In genomic region chr3:30864640-30865039, GRCm38 (mm10) we compare ENCODE assay signal across 16 mouse cellular contexts. TPM values are rescaled to one million over a fixed set of nuclear protein-coding genes. Genes with fewer than 3 reads are reported as not detected.
A peak's percentile ranks its signal among the peaks of the same experiment; 100 is the strongest.
DNase-seq lines count a peak whose midpoint lies in the region; ATAC-seq and TF ChIP-seq lines count a peak whose summit lies in the region.
"Had no signal": no experiment of that assay in that cellular context is flagged by ENCODE, and none has a peak within 500 bp of the region (broad histone marks: within the 10 kb centered on the region; RNA-seq: fewer than 3 reads in every experiment).

No protein-coding gene starts in this region.

- TF ChIP-seq CTCF in spleen, adult 2 months (IDR thresholded peaks at IDR 0.05; ENCODE audit: extremely low read depth, insufficient read depth, insufficient read length, insufficient replicate concordance), result no peak

- no peak overlapping the region for H3K27ac ChIP-seq in heart, embryonic 12.5 days (ENCODE audit: poor library complexity, severe bottlenecking)
- H3K27ac ChIP-seq in spleen, adult 2 months (ENCODE audit: insufficient read depth, low read length), result peak overlapping the region; percentile 51
- H3K27ac ChIP-seq: heart, embryonic 13.5 days; hindbrain, embryonic 14.5 days; neural tube, embryonic 15.5 days; stomach, embryonic 15.5 days had no signal

- no peaks in the 10 kb centered on the region for H3K9me3 ChIP-seq in heart, embryonic 12.5 days (replicated peaks)
- H3K9me3 ChIP-seq: heart, embryonic 13.5 days; neural tube, embryonic 15.5 days; stomach, embryonic 15.5 days had no signal

- H3K27me3 ChIP-seq in heart, embryonic 12.5 days (replicated peaks), result no peaks in the 10 kb centered on the region
- H3K27me3 ChIP-seq in spleen, adult 2 months (ENCODE audit: control insufficient read depth, insufficient read depth, low read length), result no peaks in the 10 kb centered on the region
- H3K27me3 ChIP-seq in splenic B cell, adult 2 months (ENCODE audit: control insufficient read depth, insufficient read depth, low read length, poor library complexity, severe bottlenecking), result no peaks in the 10 kb centered on the region
- H3K27me3 ChIP-seq: heart, embryonic 13.5 days; neural tube, embryonic 15.5 days; Patski; stomach, embryonic 15.5 days had no signal

- H3K4me3 ChIP-seq in heart, embryonic 12.5 days, result no peak overlapping the region
- no peak overlapping the region for H3K4me3 ChIP-seq in spleen, adult 2 months (ENCODE audit: extremely low read depth, insufficient read depth, insufficient read length)
- H3K4me3 ChIP-seq: heart, embryonic 13.5 days; neural tube, embryonic 15.5 days; stomach, embryonic 15.5 days had no signal

- no peak overlapping the region for H3K9ac ChIP-seq in heart, embryonic 12.5 days
- H3K9ac ChIP-seq: heart, embryonic 13.5 days; hindbrain, embryonic 14.5 days; neural tube, embryonic 15.5 days; stomach, embryonic 15.5 days had no signal

- peak; percentile 22 to 65 for DNase-seq in heart, adult 9 months (ENCODE audit: low spot score in 2 of 2)
- no peak for DNase-seq in spleen, adult 2 months (ENCODE audit: low read depth in 1 of 2, low spot score in 2 of 2)
- DNase-seq in spleen, adult 18-20 months, result no peak
- DNase-seq in splenic B cell, adult 2 months (ENCODE audit: low read depth, low spot score), result peak; percentile 48
- DNase-seq in urinary bladder, postnatal 10 days (ENCODE audit: low spot score), result no peak
- DNase-seq in cerebellum, adult 8-10 months, result no peak
- DNase-seq: cerebellum, adult 9-10 months; kidney, adult 18-20 months; midbrain, embryonic 14.5 days had no signal

- no peak for TF ChIP-seq POLR2A in spleen, adult 2 months (IDR thresholded peaks at IDR 0.05; ENCODE audit: low read depth, low read length)

- no peak for ATAC-seq in heart, embryonic 12.5 days (ENCODE audit: insufficient number of reproducible peaks, low FRiP score)
- ATAC-seq in hematopoietic stem cell, adult 5-6 weeks (replicated peaks in 1 of 2; ENCODE audit: insufficient read depth in 1 of 2, low FRiP score in 2 of 2, low TSS enrichment in 1 of 2, low read depth in 1 of 2, poor library complexity in 2 of 2, severe bottlenecking in 2 of 2), result peak; percentile 82 to 84
- ATAC-seq: Patski had no signal

- H3K4me2 ChIP-seq in heart, embryonic 12.5 days, result no peak overlapping the region
- H3K4me2 ChIP-seq: heart, embryonic 13.5 days; hindbrain, embryonic 14.5 days; neural tube, embryonic 15.5 days; stomach, embryonic 15.5 days had no signal

- 82% methylated on average over 1 of the region's 1 CpGs for WGBS in heart, embryonic 12.5 days
- WGBS in spleen, adult 2 months, result 15% methylated on average over 1 of the region's 1 CpGs

- no peaks in the 10 kb centered on the region for H3K36me3 ChIP-seq in heart, embryonic 12.5 days
- H3K36me3 ChIP-seq in spleen, adult 2 months (ENCODE audit: control insufficient read depth, insufficient read depth, low read length), result no peaks in the 10 kb centered on the region
- no peaks in the 10 kb centered on the region for H3K36me3 ChIP-seq in splenic B cell, adult 2 months (ENCODE audit: control insufficient read depth, insufficient read depth, low read length, poor library complexity, severe bottlenecking)
- H3K36me3 ChIP-seq: heart, embryonic 13.5 days; neural tube, embryonic 15.5 days; stomach, embryonic 15.5 days had no signal

- H3K4me1 ChIP-seq in heart, embryonic 12.5 days (replicated peaks), result no peaks in the 10 kb centered on the region
- peaks cover 3% of the 10 kb centered on the region; the same call in 1 of the 2 replicates for H3K4me1 ChIP-seq in spleen, adult 2 months (ENCODE audit: control insufficient read depth, insufficient read depth, insufficient read length)
- H3K4me1 ChIP-seq: heart, embryonic 13.5 days; neural tube, embryonic 15.5 days; stomach, embryonic 15.5 days had no signal

RNA-seq across cellular contexts. Expression of gene Gpr160, which starts 8.9 kb away (rescaled TPM):
- 0.68 and 0.95 TPM in 2 replicates for polyA plus RNA-seq in heart, embryonic 12.5 days (2016; fragmentation: Nextera tagmentation; extraction: Ambion mirVana)
- polyA plus RNA-seq in spleen, adult 2 months (2012; rRNA removed), result 3.5 and 3.8 TPM in 2 replicates
- 21.1 and 21.6 TPM in 2 replicates for total RNA-seq in hematopoietic stem cell, adult 5-6 weeks (2017)

Comparison
In these comparisons a context has a peak if more than half of its experiments do, and no peak if none do; other contexts are left out.
1. DNase-seq: peak in heart, adult 9 months (2 of 2) and splenic B cell, adult 2 months (single experiment); none in spleen, adult 2 months (0 of 2), spleen, adult 18-20 months (0 of 2), urinary bladder, postnatal 10 days (single experiment) and cerebellum, adult 8-10 months (single experiment).